Mouse (Mus musculus): ENCODE data around the gene 5730522E02Rik. TPM values are rescaled to one million over a fixed set of nuclear protein-coding genes. Genes with fewer than 3 reads are reported as not detected.

5730522E02Rik gene
- total RNA-seq, 2 experiments from 2014 or later: not detected

DNA sequence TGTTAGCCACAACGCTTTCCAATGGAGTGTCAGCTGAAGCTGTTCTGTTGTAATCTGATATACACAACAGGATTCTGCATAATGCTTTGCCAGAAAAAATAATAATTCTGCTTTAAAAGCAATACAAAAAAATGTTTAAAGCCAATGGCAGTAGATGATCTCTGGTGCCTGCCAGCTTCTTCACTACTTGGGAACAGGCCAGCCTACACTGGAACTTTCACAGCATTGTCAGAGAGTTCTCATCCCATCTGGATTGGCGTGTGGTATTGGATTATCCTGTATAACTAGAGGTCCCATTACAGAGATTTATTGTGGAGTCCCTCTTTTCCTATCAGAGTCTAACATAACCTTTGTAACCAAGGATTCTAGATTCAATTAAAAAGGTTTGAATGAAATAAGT, 639.2 kb downstream of the 5730522E02Rik start:
- ATAC-seq (replicated peaks; ENCODE audit: poor library complexity, severe bottlenecking): no peak

Other genes starting within 250 kb of the 5730522E02Rik start
- 16.0 and 16.5 TPM in 2 replicates for gene Fancl, start 175.4 kb upstream of the 5730522E02Rik start, total RNA-seq (2014; fragmentation: Nextera tagmentation)
- gene Fancl, start 175.4 kb upstream of the 5730522E02Rik start, total RNA-seq (2017): 44.9 and 45.3 TPM in 2 replicates

Measured in granulocyte monocyte progenitor cell, adult 5-6 weeks (primary cell).